Mouse (Mus musculus): Measurements from ENCODE around the gene Cav1.

Gene Cav1

GRCm38 (mm10) chr6:17305954-17306601, at the start of gene Cav1:
Cav1 (plus strand) TSS chr6:17306335.
- DNase-seq = peak; percentile 73

DNA sequence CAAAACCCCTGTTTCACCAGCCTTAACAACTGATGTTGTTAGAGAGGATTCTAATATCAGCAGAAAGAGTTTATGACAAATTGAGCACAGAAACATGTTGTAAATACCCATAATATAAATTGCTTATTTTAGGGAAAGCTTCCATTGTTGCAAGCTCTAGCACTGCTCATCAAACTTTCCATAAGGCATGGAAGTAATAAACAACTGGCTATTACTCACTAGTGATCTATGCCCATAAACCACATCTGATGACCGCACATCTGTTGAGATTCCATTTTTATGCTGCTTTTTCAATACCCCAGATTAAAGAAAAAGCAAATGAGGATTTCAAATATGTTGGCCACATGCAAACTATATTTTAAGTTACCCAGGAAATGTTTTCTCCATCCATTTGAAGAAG, 48.0 kb upstream of the Cav1 start:
- no peak for DNase-seq

DNA sequence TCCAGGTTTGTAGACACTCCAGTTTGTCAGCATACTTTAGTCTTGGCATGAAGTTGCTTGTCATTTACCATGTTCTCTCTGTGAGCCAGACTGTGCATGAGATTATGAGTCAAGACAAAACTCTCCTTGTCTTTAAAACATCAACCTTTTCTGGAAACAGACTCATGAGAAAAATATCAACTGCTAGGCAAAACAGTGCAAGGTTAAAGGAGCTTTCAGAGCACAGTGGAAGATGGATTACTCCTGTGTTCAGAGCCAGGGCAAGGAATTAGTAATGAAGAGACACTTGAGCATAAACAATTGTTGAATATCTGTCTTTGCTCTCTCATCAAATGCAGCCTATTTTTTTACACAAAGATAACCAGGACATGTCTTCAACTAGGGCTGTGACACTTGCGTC, 47.2 kb upstream of the Cav1 start:
- DNase-seq = no peak

GRCm38 (mm10) chr6:17262786-17263185, 43.3 kb upstream of the Cav1 start:
- DNase-seq = no peak

GRCm38 (mm10) chr6:17265043-17265442, 41.1 kb upstream of the Cav1 start:
- no peak for DNase-seq

DNA sequence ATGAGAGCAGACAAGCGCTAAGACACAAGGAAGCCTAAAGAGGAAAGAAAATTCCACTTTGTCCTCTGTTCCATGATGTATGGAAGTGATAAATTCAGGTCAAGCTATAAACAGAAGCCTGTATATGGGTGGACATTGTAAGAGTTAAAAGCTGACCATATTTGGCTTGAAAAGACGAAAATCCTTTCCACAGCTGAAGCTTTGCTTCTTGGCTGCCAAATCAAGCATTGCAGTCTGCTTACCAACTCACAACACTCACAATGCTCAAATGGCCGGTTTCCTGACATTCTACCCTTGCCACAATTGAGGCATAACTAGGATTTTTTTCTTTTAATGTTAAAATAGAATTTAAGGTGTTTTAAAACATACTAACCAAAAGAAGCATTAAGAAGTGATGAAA, 39.7 kb upstream of the Cav1 start:
- DNase-seq = no peak

- DNase-seq = no peak
These were observed 27.8 kb upstream of the Cav1 start for GRCm38 (mm10) chr6:17278366-17278765.

DNA sequence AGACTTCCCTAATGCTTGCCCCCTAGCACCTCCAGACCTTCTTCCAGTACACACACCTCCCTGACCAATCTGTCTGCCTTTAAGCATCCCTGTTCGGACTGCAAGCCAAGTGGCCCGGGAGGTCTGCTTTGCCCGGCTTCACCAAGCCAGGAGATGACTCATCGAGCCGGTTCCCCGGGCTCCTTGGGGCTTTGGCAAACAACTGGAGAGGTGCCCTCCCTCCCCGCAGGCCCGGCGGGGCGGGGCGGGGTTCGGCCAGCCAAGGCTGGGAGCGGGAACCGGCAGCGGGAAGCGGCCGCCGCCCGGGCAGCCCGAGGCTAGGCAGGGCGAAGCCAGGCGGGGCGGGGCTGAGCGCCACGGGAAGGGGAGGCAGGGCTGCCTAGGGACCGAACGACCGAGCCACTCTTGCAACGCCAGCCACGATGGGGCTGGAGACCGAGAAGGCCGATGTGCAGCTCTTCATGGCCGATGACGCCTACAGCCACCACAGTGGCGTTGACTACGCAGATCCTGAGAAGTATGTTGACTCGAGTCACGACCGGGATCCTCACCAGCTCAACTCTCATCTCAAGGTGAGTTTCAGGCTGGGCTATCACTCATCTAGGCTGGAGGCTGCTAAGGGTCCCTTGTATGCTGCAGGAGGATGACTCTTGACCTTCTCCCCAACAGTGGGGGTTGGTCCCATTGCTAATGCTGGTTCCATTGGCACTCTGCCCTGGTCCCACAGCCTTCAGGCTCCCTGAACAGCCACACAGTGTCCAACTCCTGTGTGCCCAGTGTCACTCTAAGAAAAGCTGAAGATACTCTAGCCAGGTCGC, 25.0 kb upstream of the Cav1 start, which contains the start of gene Cav2:
TSS of gene Cav2 (plus strand) at position 247 of the 818 bp plus-strand sequence.
- DNase-seq = peak; percentile 87

DNA sequence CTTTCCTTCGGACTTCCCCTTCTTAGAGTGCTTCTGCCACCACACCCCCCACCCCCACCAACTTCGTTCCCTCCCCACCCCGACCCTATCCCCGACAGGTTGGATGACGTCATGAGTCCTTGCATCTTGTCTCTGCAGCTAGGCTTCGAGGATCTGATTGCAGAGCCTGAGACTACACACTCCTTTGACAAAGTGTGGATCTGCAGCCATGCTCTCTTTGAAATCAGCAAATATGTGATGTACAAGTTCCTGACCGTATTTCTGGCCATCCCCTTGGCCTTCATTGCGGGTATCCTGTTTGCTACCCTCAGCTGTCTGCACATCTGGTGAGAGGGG, 24.4 kb upstream of the Cav1 start:
- DNase-seq = no peak

DNA sequence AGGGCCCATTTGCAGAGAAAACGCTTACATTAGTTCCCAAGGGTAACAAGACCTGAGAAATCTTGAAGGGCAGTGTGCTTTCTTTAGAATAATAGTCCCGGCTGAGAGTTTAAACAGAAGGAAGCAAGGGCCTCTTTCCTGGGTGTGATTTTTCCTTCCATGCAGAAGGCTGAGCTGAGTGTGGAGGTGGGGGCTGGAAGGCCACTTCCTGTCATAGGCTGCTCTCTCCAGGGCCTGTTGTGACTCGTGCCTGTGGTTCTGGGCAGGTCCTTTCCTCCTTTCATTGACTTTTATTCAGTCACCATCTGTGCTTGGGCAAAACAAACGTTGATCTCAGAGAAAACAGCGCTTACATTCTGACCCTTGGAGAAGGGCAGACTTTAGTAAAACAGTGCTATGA, 24.0 kb upstream of the Cav1 start:
- peak; percentile 25 for DNase-seq

DNA sequence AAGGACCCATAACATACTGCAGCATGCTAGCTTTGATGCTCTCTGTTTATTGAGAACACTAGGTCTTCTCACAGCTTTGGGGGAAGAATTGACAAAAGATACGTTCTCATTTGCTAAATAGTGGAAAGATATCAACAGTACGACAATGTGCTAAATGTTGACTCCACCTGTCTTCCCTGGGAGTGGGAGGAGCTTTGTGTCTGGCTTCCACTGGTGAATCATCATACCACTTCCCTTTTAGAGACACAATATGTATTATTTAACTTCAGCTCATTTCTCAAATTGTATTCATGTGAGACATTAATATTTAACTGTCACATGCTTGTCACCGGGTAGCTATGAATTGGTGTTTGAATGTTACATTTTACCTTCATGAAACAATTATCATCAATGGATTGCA, 22.3 kb upstream of the Cav1 start:
- DNase-seq = no peak

DNA sequence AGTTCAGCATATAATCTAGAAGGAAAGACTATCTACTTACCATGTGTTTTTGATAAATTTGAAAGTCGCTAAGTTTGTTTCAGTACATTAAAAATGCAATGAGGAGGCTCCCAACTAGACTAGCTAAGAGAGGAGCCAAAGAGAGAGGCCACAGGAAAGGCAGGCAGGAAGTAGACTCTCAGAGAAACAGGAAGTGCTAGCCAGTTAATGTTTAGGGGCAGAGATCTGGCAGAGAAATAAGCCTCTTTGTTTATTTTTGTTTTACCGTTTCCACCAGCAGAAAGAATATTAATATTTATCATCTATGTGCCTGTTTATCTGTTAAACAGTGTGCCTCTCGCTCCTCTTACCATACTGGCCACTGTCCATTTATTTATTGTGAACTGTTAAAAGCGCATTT, 19.8 kb upstream of the Cav1 start:
- DNase-seq = no peak

DNA sequence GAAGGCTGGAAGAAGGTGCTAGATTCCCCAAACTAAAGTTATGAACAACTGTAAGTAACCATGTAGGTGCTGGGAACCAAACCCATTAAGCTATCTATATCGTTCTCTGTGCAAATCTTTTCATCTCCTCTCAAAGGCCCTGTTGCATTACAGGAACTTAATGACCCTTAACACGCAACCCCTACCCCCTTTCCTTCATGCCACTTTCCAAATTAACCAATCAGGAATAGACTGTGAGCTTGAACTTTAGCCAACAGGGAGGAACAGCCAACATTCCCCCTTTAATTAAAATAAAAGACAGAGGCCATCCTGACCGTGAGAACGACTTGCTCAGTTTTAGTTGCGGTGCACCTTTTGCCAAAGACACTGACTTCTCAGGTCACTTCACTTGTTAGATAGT, 11.0 kb upstream of the Cav1 start:
- DNase-seq = no peak

DNA sequence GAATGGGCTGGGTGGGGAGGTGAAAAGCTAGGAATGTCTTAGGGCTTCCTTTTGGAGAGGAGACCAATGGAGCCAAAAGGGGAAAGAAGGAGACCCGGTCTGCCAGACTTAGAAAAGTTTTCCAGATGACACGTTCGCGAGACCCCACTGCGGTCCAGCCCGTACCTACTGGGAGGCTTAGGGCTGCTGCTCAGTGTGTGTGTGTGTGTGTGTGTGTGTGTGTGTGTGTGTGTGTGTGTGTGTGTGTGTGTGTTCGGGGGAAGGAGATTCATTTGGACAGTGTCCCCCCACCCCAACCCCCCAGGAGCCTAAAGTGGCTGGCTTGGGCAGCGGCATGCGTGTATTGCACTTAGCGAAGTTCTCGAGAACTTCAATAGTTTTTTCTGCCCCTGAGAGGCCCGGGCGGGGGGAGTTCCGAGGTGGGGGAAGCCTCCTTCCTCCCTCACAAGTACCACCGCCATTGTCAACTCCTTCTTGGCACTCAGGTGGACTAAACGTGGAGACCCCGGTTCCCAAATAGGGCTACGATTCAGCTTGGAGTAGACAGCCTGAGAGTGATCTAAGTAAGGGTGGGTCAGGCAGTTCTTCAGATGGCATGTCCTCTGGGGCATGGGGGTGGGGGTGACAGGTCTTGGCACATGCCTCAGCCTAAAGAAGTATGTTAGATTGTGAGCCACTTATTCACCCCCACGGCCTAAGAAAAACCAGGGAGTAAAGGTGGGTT, 629 bp downstream of the Cav1 start:
- DNase-seq = peak; percentile 42

DNA sequence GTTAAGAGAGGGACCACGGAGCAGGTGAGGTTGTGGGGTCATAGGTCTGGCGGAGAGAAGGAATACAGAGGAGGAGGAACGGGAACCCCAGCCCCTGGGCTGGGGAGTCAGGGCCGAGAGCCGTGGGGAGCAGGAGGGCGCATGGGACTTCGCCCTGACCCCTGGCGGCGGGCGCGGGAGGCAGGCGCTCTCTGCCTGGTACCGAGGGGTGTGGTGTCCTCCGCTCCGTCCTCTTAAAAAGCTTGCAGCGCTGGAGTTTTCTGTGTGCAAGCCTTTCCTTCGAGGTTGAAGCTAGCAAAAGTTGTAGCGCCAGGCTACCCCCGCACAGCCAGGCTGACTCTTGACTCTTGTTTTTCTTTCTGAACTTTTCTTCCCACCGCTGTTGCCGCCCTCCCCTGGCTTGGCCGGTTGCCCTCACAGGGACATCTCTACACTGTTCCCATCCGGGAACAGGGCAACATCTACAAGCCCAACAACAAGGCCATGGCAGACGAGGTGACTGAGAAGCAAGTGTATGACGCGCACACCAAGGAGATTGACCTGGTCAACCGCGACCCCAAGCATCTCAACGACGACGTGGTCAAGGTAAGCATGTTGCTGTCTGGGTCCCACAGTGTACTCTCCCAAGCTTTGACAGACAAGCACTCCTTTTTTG, 1.5 kb downstream of the Cav1 start:
- DNase-seq = peak; percentile 80

- DNase-seq = no peak
These were observed 2.5 kb downstream of the Cav1 start for GRCm38 (mm10) chr6:17308661-17309060.

GRCm38 (mm10) chr6:17309260-17309659, 3.1 kb downstream of the Cav1 start:
- DNase-seq = no peak

DNA sequence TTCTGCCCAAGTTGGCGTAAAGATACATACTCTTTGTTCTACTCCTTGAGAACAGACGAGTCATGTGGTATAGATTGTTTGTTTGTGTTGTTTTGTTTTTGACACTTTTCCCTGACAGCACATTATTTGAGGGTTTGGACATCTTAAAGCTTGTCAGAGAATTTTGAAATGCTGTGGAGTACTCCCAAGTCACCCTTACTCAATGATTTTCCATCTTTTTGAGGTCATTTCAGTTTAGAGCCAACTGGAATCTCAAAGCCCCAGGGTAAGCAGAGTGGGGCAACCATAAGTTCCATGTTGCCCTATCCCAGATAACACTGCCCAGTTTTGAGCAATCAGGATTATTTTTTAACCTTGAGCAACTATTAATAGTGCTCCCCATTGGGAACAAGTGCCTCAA, 8.1 kb downstream of the Cav1 start:
- no peak for DNase-seq

DNA sequence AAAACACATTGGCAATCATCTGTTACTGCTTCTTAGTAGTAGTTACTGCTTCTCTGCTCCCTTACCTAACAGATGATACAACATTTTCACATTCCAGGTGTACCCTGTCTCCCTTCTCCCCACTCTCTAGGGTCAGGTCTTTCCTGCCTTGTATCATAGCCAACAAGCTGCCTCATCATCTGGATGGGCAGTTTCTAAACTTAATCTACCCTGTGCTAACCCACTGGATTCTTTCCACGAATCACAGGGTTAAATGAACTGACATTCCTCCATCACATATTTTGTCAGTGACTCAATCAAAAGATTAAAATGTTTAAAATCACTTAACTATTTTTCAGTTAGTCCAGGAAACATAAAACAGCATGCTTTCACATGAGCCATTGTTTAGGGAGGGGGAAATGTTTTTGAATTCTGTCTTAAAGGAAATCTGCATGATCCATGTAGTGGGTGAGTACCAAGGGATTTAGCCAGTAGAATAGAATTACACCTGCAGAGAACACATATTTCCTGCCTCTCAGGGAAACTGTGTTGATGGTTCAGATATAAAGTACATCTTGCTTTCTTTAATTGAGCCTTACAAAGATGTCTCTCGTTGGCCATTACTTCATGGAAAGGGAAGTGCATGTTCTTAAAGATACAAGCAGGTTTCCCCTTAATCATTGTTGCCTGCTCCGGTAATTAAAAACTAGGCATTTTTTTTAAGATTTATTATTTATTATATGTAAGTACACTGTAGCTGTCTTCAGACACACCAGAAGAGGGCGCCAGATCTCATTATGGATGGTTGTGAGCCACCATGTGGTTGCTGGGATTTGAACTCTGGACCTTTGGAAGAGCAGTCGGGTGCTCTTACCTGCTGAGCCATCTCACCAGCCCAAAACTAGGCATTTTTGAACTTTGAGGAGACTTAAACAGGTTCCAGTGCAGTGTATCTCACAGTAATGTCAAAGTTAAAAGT, 8.8 kb downstream of the Cav1 start:
- no peak for DNase-seq

DNA sequence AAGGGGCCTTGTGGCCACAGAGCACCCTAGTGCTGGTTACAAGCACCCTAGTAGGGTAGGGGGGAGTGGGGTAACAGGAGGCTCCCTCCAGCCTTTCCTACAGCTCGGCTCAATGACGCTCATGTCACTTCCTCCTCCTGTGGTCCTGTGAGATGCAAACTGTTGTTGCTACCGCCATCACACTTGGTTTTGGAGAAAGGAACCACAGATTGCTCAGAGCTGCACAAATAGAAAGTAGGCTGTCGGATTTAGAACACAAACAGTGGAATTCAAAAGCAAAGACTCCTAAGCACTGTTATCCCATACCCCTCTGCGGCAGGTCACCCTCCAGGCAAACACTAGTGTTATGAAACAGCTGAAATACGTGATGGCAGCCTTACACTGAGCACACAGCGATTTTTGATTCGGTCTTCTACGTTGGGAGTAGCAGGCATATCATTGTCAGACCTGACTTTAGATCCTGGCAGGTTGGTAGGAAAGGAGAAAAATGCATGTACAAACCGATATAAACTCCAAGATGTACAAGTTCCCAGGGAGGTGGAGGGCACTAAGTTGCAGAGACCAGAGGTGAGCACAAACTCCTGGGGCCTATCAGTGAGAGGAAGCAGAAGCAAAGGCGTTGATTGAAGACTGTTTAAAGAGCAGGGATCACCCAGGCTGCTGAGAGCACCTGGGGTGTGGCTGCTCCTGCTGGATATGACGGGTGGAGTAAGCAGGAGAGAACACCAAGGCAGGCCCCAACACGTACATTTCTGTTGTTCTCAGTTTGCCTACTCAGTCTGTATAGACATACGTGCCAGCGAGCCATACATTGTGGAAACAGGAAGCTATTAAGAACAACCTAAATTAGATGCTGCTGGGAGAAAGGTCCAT, 10.4 kb downstream of the Cav1 start:
- no peak for DNase-seq

DNA sequence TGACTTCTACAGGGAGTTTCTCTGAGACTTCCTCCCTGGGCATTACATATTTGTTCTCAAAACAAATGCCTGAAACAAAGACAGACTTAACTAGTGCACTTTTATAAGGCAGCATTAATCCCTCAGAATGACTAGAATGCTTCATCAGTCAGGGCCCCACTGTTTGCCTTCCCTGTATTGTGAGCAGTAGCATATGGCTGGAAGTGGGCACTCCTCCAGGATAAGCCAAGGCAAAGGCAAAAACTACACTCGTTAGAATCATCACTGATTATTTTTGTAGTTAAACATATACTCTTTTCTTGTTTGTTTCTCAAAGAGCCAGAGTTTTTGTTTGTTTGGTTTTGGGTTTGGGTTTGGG, 11.0 kb downstream of the Cav1 start:
- DNase-seq = no peak
